Mouse (Mus musculus) bone marrow, adult 2 months (tissue): Measurements from ENCODE around the gene Pik3r2. TPM values are rescaled to one million over a fixed set of nuclear protein-coding genes. Genes with fewer than 3 reads are reported as not detected.
A peak's percentile ranks its signal among the peaks of the same experiment; 100 is the strongest.

Experiments used
- H3K27ac ChIP-seq: fragments of 200-500 bp; 2 replicates; pipeline ENCODE4 v1.5.1; 2012; ENCODE audit warnings: low read depth, mild to moderate bottlenecking, control low read depth, inconsistent platforms, low read length; ENCODE audit not compliant: control insufficient read depth, poor library complexity, insufficient read depth
- H3K4me1 ChIP-seq: fragments of 200-500 bp; 2 replicates; pipeline ENCODE4 v1.6.1; 2011; ENCODE audit warnings: low read length; ENCODE audit not compliant: control insufficient read depth, insufficient read depth
- H3K4me3 ChIP-seq: fragments of 200-500 bp; replicated peaks from 2 replicates; pipeline ENCODE3; 2011; ENCODE audit warnings: mild to moderate bottlenecking, low read depth, low read length, control low read depth; ENCODE audit not compliant: control insufficient read depth
- CTCF ChIP-seq: fragments of 200-500 bp; IDR thresholded peaks from 2 replicates; pipeline ENCODE4 v1.5.1; 2011; ENCODE audit warnings: low read length, control low read depth; ENCODE audit not compliant: control insufficient read depth, insufficient read depth
- POLR2A ChIP-seq: fragments of 200-500 bp; IDR thresholded peaks from 2 replicates; pipeline ENCODE4 v1.6.1; 2011; ENCODE audit warnings: low read depth, mild to moderate bottlenecking, control low read depth, low read length, borderline replicate concordance; ENCODE audit not compliant: control insufficient read depth
- WGBS: fragments of 180-500 bp; shearing (Covaris S2); methylation state at CpG from one replicate; pipeline ENCODE4 v1.1.7; 2018; 5-methylcytosine and 5-hydroxymethylcytosine counted together
- polyA plus RNA-seq: library from polyadenylated mRNA; stranded (reverse); fragments of >200 nt; gene quantifications from 2 replicates; pipeline ENCODE4 v1.2.4, GENCODE M21; 2011; ENCODE audit warnings: low replicate concordance; ENCODE audit not compliant: missing spikeins, insufficient read depth, insufficient read length

Pik3r2 gene
- polyA plus RNA-seq, 1 experiment, result 19.5 TPM

DNA sequence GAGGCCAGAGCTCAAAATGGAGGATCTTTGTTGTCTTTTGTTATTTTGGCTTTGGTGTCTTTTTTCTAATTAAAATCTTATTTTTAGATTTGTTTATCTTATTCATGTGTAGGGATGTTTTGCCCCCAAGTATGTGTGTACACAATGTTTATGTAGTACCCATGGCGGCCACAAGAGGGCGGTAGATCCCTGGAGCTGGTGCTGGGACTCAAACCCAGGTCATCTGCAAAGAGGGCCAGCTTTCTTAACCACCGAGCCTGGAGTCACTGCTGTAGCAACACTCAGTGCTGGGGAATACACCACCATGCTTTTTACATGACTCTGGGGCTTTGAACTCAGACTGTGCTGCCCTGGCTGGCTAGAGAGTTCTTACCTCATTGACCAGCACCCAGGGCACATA lies 13.2 kb downstream of the Pik3r2 start:
- Histone ChIP-seq H3K4me3 (no peak overlapping the region), H3K27ac (peak overlapping the region; percentile 38; the same call in 1 of the 2 replicates), H3K4me1 (peaks cover 21% of the 10 kb centered on the region)
- no peak for TF ChIP-seq POLR2A
- TF ChIP-seq CTCF, result peak; percentile 86
- under 1% methylated on average over 3 of the region's 3 CpGs for WGBS

DNA sequence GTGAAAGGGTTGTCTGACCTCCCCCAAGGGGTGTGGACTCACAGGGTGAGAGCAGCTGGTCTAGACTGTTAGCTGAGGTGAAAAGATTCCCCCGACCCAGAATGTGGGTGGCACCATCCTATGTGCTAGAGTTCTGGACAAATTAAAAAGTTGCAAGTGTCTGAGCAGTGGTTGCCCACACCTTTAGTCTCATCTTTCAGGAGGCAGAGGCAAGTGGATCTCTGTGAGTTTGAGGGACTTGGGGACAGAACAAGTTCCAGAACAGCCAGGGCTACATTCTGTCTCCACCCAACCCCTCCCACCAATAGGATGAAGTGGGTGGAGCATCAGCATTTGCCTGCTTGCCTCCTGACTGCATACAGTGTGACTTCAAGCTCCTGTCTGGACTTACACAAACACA lies 14.4 kb downstream of the Pik3r2 start:
- Histone ChIP-seq H3K27ac (0 out of 2 replicates have a peak overlapping the region, but pooled peaks have one; percentile 16), H3K4me3 (no peak overlapping the region), H3K4me1 (peaks cover 20% of the 10 kb centered on the region)
- 56% methylated on average over 1 of the region's 1 CpGs for WGBS
- TF ChIP-seq POLR2A (no peak), CTCF (no peak)

DNA sequence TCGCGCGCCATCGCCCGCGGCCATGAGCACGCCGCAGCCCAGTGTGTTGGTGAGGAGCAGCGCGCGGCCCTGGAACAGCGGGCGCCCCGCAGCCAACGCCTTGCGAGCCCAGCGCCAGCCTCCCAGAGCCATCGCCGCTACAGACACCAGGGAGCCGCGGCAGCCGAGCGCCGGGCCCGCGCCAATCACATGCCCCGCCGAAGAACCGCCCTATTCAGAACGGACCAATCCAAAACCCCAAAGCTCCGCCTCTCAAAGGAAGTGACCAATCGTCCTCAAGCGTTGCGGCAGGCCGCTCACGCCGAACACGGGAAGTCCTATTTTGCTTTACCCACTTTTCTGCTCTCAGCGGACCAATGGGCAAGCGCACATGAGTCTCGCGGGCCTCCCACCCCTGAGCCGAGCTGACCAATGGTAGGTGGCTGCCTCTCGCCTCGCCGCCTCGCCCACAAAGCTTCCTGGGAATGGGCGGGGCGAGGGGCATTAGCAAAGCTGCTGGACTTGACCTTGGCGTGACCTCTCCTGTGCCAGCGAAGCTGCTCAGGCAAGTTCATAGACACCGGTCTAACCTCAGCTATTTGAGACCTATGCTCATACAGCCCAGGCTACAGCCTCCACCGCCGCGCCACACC lies 15.6 kb downstream of the Pik3r2 start, which contains the start of gene Mpv17l2:
Gene Mpv17l2, minus strand, starts transcription at position 172 of the 632 bp plus-strand sequence.
- TF ChIP-seq CTCF, result no peak
- TF ChIP-seq POLR2A, result peak; percentile 84
- WGBS, result under 1% methylated on average over 54 of the region's 55 CpGs
- Histone ChIP-seq H3K4me1 (peaks cover 12% of the 10 kb centered on the region), H3K27ac (peak within 1 kb of the TSS; percentile 87), H3K4me3 (peak within 1 kb of the TSS; percentile 70)

DNA sequence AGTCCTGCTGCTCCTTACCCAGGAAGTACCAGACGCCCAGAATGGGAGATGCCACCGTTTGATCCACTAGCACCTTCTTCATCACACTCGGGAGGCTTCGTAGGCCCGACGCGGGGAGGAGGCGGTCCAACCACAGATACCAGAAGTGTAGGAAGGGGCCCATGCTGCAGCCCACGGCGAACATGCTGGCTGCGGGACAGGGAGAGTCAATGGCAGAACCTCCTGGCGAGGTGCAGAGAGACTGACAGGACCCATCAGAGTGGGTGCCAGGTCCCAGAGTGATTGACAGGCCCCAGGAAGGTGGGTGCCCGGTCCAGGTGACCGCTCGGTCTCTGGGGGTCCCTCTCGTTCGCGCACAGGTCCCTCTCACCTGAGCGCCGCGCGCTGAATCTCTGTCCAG lies 16.2 kb downstream of the Pik3r2 start:
- Histone ChIP-seq H3K27ac (peak overlapping the region; percentile 87), H3K4me3 (peak overlapping the region; percentile 70), H3K4me1 (peaks cover 10% of the 10 kb centered on the region)
- no peak for TF ChIP-seq POLR2A
- TF ChIP-seq CTCF, result no peak
- WGBS, result under 1% methylated on average over 22 of the region's 22 CpGs

DNA sequence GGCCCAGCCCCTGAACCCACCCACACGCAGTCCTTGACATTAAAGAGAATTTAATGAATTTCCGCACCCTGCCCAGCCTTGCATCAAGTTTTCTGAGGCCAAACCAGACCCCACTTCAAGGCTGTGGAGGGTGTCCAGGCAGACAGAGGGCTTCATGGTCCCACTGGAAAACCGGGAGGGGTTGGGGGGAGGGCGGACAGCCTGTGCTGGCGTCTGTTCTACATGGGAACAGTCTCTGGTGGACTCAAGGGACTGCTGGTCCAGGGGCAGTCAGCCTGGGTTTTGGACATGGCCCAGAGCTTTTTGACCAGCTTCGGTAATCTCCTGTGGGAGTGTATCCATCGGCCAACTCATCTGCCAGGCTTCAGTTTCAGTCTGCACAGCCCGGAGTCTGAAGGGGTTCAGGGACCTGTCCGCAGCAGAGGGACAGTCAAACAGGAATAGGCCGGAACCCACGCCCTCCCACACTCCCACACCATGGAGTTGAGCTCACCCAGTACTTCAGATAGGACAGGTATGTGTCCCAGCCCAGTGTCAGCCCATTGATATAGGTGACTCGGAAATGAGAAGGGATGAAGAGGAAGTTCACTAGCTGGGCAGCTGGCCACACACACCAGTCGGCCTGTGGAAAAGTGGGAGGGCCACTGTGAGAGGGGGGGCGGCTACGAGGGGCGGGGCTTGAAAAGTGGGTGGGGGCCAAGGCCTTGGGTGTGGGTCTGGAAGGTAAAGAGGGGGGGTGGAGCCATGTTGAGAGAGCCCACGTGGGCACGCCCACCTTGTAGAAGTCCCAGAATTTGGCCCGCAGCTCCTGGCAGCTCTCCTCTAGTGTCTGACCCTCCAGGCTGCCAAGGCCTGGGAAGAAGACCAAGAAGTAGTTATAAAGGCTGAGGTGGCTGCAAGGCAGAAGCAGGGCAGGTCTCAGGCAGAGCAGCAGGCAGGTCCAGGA lies 17.6 kb downstream of the Pik3r2 start:
- Histone ChIP-seq H3K4me3 (no peak overlapping the region), H3K27ac (no peak overlapping the region)
- WGBS, result 76% methylated on average over 19 of the region's 19 CpGs

DNA sequence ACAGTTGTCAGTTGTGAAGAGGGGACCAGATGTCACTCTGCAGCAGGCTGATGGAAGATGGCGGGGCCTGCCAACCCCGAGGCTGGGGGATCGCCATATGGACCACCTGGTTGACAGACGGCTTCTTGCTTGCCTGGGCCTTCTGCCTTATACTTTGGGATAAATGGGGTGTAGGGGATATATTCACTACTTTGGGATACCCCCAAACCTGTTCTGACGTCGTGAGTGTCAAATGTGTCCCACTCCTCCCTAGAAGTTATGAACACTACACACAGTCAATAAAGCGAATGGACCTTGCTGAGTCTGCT lies 18.3 kb downstream of the Pik3r2 start:
- Histone ChIP-seq H3K27ac (no peak overlapping the region), H3K4me1 (peaks cover 7% of the 10 kb centered on the region), H3K4me3 (no peak overlapping the region)
- 90% methylated on average over 7 of the region's 7 CpGs for WGBS
- no peak for TF ChIP-seq POLR2A
- no peak for TF ChIP-seq CTCF

More for the DNA sequence above, 17.6 kb downstream of the Pik3r2 start:
- H3K4me1 ChIP-seq, result peaks cover 8% of the 10 kb centered on the region
- no peak for TF ChIP-seq CTCF

DNA sequence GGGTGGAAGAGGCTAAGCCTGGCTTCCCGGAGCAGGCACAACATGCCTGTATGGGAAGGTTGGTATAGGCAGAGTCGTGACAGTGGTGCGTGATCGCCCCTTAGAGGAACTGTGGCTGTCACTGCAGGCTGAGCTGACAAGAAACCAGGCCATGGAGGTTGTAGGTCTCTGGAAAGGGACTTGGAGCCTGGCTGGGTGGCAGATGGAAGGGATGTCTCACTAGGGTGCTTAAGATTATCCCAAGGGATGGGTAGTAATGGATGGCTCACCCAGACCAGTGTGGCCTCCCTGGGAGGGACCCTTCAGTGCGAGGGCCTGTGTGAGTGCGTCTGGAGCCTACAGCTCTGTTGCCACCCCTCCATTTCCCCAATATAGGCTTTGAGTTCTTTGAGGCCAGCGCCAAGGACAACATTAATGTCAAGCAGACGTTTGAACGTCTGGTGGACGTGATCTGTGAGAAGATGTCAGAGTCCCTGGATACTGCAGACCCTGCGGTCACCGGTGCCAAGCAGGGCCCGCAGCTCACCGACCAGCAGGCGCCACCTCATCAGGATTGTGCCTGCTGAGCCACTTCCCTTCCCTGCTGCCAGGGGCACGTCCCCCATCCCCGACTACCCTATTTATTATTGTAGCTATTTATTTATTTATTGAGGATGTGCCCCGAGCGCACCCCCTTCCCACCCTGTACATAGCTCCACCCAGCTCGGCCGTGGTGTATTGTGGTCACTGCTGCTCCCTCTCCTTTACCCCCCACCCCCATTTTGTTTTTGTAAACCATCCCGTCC lies 18.8 kb downstream of the Pik3r2 start:
- TF ChIP-seq CTCF (peak; percentile 70), POLR2A (no peak)
- 85% methylated on average over 22 of the region's 22 CpGs for WGBS
- Histone ChIP-seq H3K27ac (no peak overlapping the region), H3K4me3 (no peak overlapping the region), H3K4me1 (peaks cover 7% of the 10 kb centered on the region)
